Mouse (Mus musculus) small intestine, adult 2 months (tissue): ENCODE results near the gene Agbl4.

ENCODE experiments used
- CTCF ChIP-seq: fragments of 200-500 bp; IDR thresholded peaks from 2 replicates; pipeline ENCODE4 v1.5.1; 2012; ENCODE audit warnings: low read depth, mild to moderate bottlenecking, control low read depth, inconsistent platforms, low read length, moderate library complexity, mixed read lengths; ENCODE audit not compliant: insufficient replicate concordance, insufficient read length; ENCODE audit errors: extremely low read depth
- POLR2A ChIP-seq: fragments of 200-500 bp; IDR thresholded peaks from 2 replicates; pipeline ENCODE4 v1.6.1; 2012; ENCODE audit warnings: low read depth, mild to moderate bottlenecking, control low read depth, inconsistent platforms, low read length, moderate library complexity

- TF ChIP-seq CTCF = no peak
- TF ChIP-seq POLR2A = no peak
These were observed 669.9 kb downstream of the Agbl4 start for GRCm38 (mm10) chr4:111067330-111067729.
